Mouse (Mus musculus) lung, embryonic 16.5 days (tissue): ENCODE measurements at regions not wholly inside any gene's neighbourhood (a gene's known extent, or its start where the extent isn't known, plus 50 kb on each side); places are given as distances from the start of the nearest gene placed in this dataset.

Experiments
- ATAC-seq: fragments of 200-750 bp; cut with Nextera tagmentation; 2 replicates; pipeline ENCODE4 v1.8.0; 2017; ENCODE audit warnings: low read depth, mild to moderate bottlenecking, moderate library complexity
- H3K27ac ChIP-seq: fragments of 300-500 bp; sonication (generic); 2 replicates; pipeline ENCODE4 v1.5.1; 2014; ENCODE audit warnings: mild to moderate bottlenecking, control low read depth, low read length
- H3K27me3 ChIP-seq: fragments of 300-500 bp; sonication (generic); 2 replicates; pipeline ENCODE4 v1.6.1; 2014; ENCODE audit warnings: low read depth, low read length, mixed read lengths; ENCODE audit not compliant: control insufficient read depth, insufficient read depth
- H3K36me3 ChIP-seq: fragments of 300-500 bp; sonication (generic); 2 replicates; pipeline ENCODE4 v1.6.1; 2014; ENCODE audit warnings: low read length; ENCODE audit not compliant: control insufficient read depth, insufficient read depth
- H3K4me1 ChIP-seq: fragments of 300-500 bp; sonication (generic); replicated peaks from 2 replicates; pipeline ENCODE4 v1.6.1; 2014; ENCODE audit warnings: low read length, mixed read lengths; ENCODE audit not compliant: control insufficient read depth, insufficient read depth
- H3K4me2 ChIP-seq: fragments of 300-500 bp; sonication (generic); 2 replicates; pipeline ENCODE4 v1.6.1; 2014; ENCODE audit warnings: low read depth, low read length, control low read depth
- H3K4me3 ChIP-seq: fragments of 300-500 bp; sonication (generic); 2 replicates; pipeline ENCODE4 v1.5.1; 2014; ENCODE audit warnings: mild to moderate bottlenecking, low read length, control low read depth
- H3K9ac ChIP-seq: fragments of 300-500 bp; sonication (generic); 2 replicates; pipeline ENCODE4 v1.6.1; 2014; ENCODE audit warnings: low read length, control low read depth
- H3K9me3 ChIP-seq: fragments of 300-500 bp; sonication (generic); 2 replicates; pipeline ENCODE4 v1.6.1; 2016; ENCODE audit warnings: low read length; ENCODE audit not compliant: control insufficient read depth
- WGBS: fragments of 180-500 bp; shearing (Covaris S2); extraction: QIAGEN DNeasy Blood & Tissue Kit; methylation state at CpG from one replicate; pipeline ENCODE4 v1.1.7; 2014; 5-methylcytosine and 5-hydroxymethylcytosine counted together

- Histone ChIP-seq H3K27ac (no peak overlapping the region), H3K36me3 (no peaks in the 10 kb centered on the region), H3K9me3 (no peaks in the 10 kb centered on the region), H3K4me2 (no peak overlapping the region), H3K9ac (no peak overlapping the region), H3K4me3 (no peak overlapping the region), H3K27me3 (no peaks in the 10 kb centered on the region), H3K4me1 (no peaks in the 10 kb centered on the region)
- WGBS: 91% methylated on average over 2 of the region's 2 CpGs
- no peak for ATAC-seq
Observed at GRCm38 (mm10) chr16:19834128-19834527, 74.1 kb downstream of the B3gnt5 start.

- WGBS: 64% methylated on average over 2 of the region's 2 CpGs
- H3K4me3 ChIP-seq: no peak overlapping the region
- no peak for ATAC-seq
- no peaks in the 10 kb centered on the region for H3K9me3 ChIP-seq
- H3K9ac ChIP-seq: no peak overlapping the region
- H3K27ac ChIP-seq: no peak overlapping the region
- no peaks in the 10 kb centered on the region for H3K36me3 ChIP-seq
- no peaks in the 10 kb centered on the region for H3K4me1 ChIP-seq
- no peaks in the 10 kb centered on the region for H3K27me3 ChIP-seq
- H3K4me2 ChIP-seq: no peak overlapping the region
Observed at GRCm38 (mm10) chr16:19834750-19835149, 74.7 kb downstream of the B3gnt5 start.

- Histone ChIP-seq H3K27me3 (no peaks in the 10 kb centered on the region), H3K27ac (no peak overlapping the region), H3K9ac (no peak overlapping the region), H3K9me3 (no peaks in the 10 kb centered on the region), H3K4me1 (no peaks in the 10 kb centered on the region), H3K4me2 (no peak overlapping the region), H3K36me3 (no peaks in the 10 kb centered on the region), H3K4me3 (no peak overlapping the region)
- 28% methylated on average over 1 of the region's 1 CpGs for WGBS
- no peak for ATAC-seq
Observed at GRCm38 (mm10) chr16:19839831-19840230, 79.8 kb downstream of the B3gnt5 start.

GRCm38 (mm10) chr16:19842346-19843025 is 82.5 kb downstream of the B3gnt5 start:
- Histone ChIP-seq H3K36me3 (no peaks in the 10 kb centered on the region), H3K27ac (no peak overlapping the region), H3K9ac (no peak overlapping the region), H3K4me1 (no peaks in the 10 kb centered on the region), H3K9me3 (no peaks in the 10 kb centered on the region), H3K27me3 (no peaks in the 10 kb centered on the region), H3K4me3 (no peak overlapping the region), H3K4me2 (no peak overlapping the region)
- ATAC-seq: no peak
- WGBS: 46% methylated on average over 3 of the region's 3 CpGs

GRCm38 (mm10) chr16:19843738-19844137 is 83.7 kb downstream of the B3gnt5 start:
- H3K4me2 ChIP-seq: no peak overlapping the region
- no peak for ATAC-seq
- H3K4me3 ChIP-seq: no peak overlapping the region
- no peaks in the 10 kb centered on the region for H3K9me3 ChIP-seq
- no peaks in the 10 kb centered on the region for H3K4me1 ChIP-seq
- no peak overlapping the region for H3K27ac ChIP-seq
- no peaks in the 10 kb centered on the region for H3K36me3 ChIP-seq
- H3K9ac ChIP-seq: no peak overlapping the region
- H3K27me3 ChIP-seq: no peaks in the 10 kb centered on the region

- H3K4me1 ChIP-seq: no peaks in the 10 kb centered on the region
- no peak overlapping the region for H3K4me3 ChIP-seq
- H3K9me3 ChIP-seq: no peaks in the 10 kb centered on the region
- WGBS: 31% methylated on average over 1 of the region's 1 CpGs
- no peak overlapping the region for H3K4me2 ChIP-seq
- no peak for ATAC-seq
- H3K27ac ChIP-seq: no peak overlapping the region
- H3K9ac ChIP-seq: no peak overlapping the region
- no peaks in the 10 kb centered on the region for H3K27me3 ChIP-seq
- no peaks in the 10 kb centered on the region for H3K36me3 ChIP-seq
Observed at GRCm38 (mm10) chr16:19848395-19848794, 88.4 kb downstream of the B3gnt5 start.

- Histone ChIP-seq H3K9me3 (no peaks in the 10 kb centered on the region), H3K27ac (no peak overlapping the region), H3K4me3 (no peak overlapping the region), H3K4me1 (no peaks in the 10 kb centered on the region), H3K4me2 (no peak overlapping the region), H3K36me3 (no peaks in the 10 kb centered on the region), H3K9ac (no peak overlapping the region), H3K27me3 (no peaks in the 10 kb centered on the region)
- ATAC-seq: no peak
- 82% methylated on average over 5 of the region's 5 CpGs for WGBS
Observed at GRCm38 (mm10) chr16:19865306-19865705, 105.3 kb downstream of the B3gnt5 start.

- no peak overlapping the region for H3K27ac ChIP-seq
- ATAC-seq: no peak
- H3K9me3 ChIP-seq: no peaks in the 10 kb centered on the region
- no peak overlapping the region for H3K4me2 ChIP-seq
- no peaks in the 10 kb centered on the region for H3K4me1 ChIP-seq
- H3K4me3 ChIP-seq: no peak overlapping the region
- no peaks in the 10 kb centered on the region for H3K36me3 ChIP-seq
- H3K9ac ChIP-seq: no peak overlapping the region
- H3K27me3 ChIP-seq: no peaks in the 10 kb centered on the region
Observed at GRCm38 (mm10) chr16:19865931-19866330, 105.9 kb downstream of the B3gnt5 start.

- H3K36me3 ChIP-seq: no peaks in the 10 kb centered on the region
- no peak overlapping the region for H3K27ac ChIP-seq
- H3K4me1 ChIP-seq: no peaks in the 10 kb centered on the region
- H3K4me3 ChIP-seq: no peak overlapping the region
- H3K9me3 ChIP-seq: no peaks in the 10 kb centered on the region
- no peak for ATAC-seq
- H3K27me3 ChIP-seq: no peaks in the 10 kb centered on the region
- no peak overlapping the region for H3K4me2 ChIP-seq
- no peak overlapping the region for H3K9ac ChIP-seq
Observed at GRCm38 (mm10) chr16:19869425-19869824, 109.4 kb downstream of the B3gnt5 start.
